Mouse (Mus musculus): ENCODE measurements around the gene Cox19. TPM values are rescaled to one million over a fixed set of nuclear protein-coding genes. Genes with fewer than 3 reads are reported as not detected.
A peak's percentile ranks its signal among the peaks of the same experiment; 100 is the strongest.

Gene Cox19
- total RNA-seq, 1 experiment from 2014 or later: 17.8 TPM

- no peak for ATAC-seq (replicated peaks; ENCODE audit: low read depth, poor library complexity, severe bottlenecking)
Measured at GRCm38 (mm10) chr5:139311822-139312221, 39.4 kb downstream of the Cox19 start.

- ATAC-seq (replicated peaks; ENCODE audit: low read depth, poor library complexity, severe bottlenecking): no peak
Measured at GRCm38 (mm10) chr5:139310477-139310876, 40.7 kb downstream of the Cox19 start.

- 0 out of 2 replicates have a peak, but pooled peaks have one; percentile 50 for ATAC-seq (replicated peaks; ENCODE audit: low read depth, poor library complexity, severe bottlenecking)
Measured at GRCm38 (mm10) chr5:139309946-139310345, 41.3 kb downstream of the Cox19 start.

- ATAC-seq (replicated peaks; ENCODE audit: low read depth, poor library complexity, severe bottlenecking): no peak
Measured at GRCm38 (mm10) chr5:139303646-139304061, 47.6 kb downstream of the Cox19 start.

- no peak for ATAC-seq (replicated peaks; ENCODE audit: low read depth, poor library complexity, severe bottlenecking)
Measured at GRCm38 (mm10) chr5:139302101-139302500, 49.1 kb downstream of the Cox19 start.

GRCm38 (mm10) chr5:139297745-139298144, 53.5 kb downstream of the Cox19 start:
- no peak for ATAC-seq (replicated peaks; ENCODE audit: low read depth, poor library complexity, severe bottlenecking)

- ATAC-seq (replicated peaks; ENCODE audit: low read depth, poor library complexity, severe bottlenecking): no peak
Measured at GRCm38 (mm10) chr5:139297092-139297491, 54.1 kb downstream of the Cox19 start.

GRCm38 (mm10) chr5:139294089-139294488, 57.1 kb downstream of the Cox19 start:
- 0 out of 2 replicates have a peak, but pooled peaks have one; percentile 16 for ATAC-seq (replicated peaks; ENCODE audit: low read depth, poor library complexity, severe bottlenecking)

GRCm38 (mm10) chr5:139291811-139292560, 59.2 kb downstream of the Cox19 start:
- no peak for ATAC-seq (replicated peaks; ENCODE audit: low read depth, poor library complexity, severe bottlenecking)

- ATAC-seq (replicated peaks; ENCODE audit: low read depth, poor library complexity, severe bottlenecking): no peak
Measured at GRCm38 (mm10) chr5:139290467-139291259, 60.6 kb downstream of the Cox19 start.

GRCm38 (mm10) chr5:139288591-139288990, 62.6 kb downstream of the Cox19 start:
- ATAC-seq (replicated peaks; ENCODE audit: low read depth, poor library complexity, severe bottlenecking): no peak

- ATAC-seq (replicated peaks; ENCODE audit: low read depth, poor library complexity, severe bottlenecking): no peak; the same call in 1 of the 2 replicates
Measured at GRCm38 (mm10) chr5:139287787-139288186, 63.4 kb downstream of the Cox19 start.

- ATAC-seq (replicated peaks; ENCODE audit: low read depth, poor library complexity, severe bottlenecking): peak; percentile 79
Measured at GRCm38 (mm10) chr5:139287099-139287498, 64.1 kb downstream of the Cox19 start.

Other genes starting within 250 kb of the Cox19 start
- not detected in 2 replicates for gene Prkar1b, start 201.4 kb downstream of the Cox19 start, total RNA-seq (2017)
- 9.7 and 11.9 TPM in 2 replicates for gene Dnaaf5, start 201.2 kb downstream of the Cox19 start, total RNA-seq (2017)
- gene Sun1, start 150.8 kb downstream of the Cox19 start, total RNA-seq (2017): 51.7 and 60.4 TPM in 2 replicates
- 13.4 and 31.2 TPM in 2 replicates for gene Get4, start 99.1 kb downstream of the Cox19 start, total RNA-seq (2017)
- 15.8 and 25.8 TPM in 2 replicates for gene Adap1, start 25.8 kb downstream of the Cox19 start, total RNA-seq (2017)
- not detected in 2 replicates for gene Cyp2w1, start 1.2 kb upstream of the Cox19 start, total RNA-seq (2017)
- 4.9 and 5.4 TPM in 2 replicates for gene Gpr146, start 26.3 kb upstream of the Cox19 start, total RNA-seq (2017)
- 0.53 and 1.6 TPM in 2 replicates for gene C130050O18Rik, start 53.9 kb upstream of the Cox19 start, total RNA-seq (2017)
- gene Gper1, start 71.7 kb upstream of the Cox19 start, total RNA-seq (2017): not detected in 2 replicates
- 49.9 and 55.0 TPM in 2 replicates for gene 3110082I17Rik, start 109.1 kb upstream of the Cox19 start, total RNA-seq (2017)
- gene Zfand2a, start 133.1 kb upstream of the Cox19 start, total RNA-seq (2017): 12.5 and 24.4 TPM in 2 replicates
- not detected in 2 replicates for gene Uncx, start 192.1 kb upstream of the Cox19 start, total RNA-seq (2017)

Measured in common myeloid progenitor, adult 5-6 weeks (primary cell).